Mouse (Mus musculus): ENCODE data around the gene Il20. TPM values are rescaled to one million over a fixed set of nuclear protein-coding genes. Genes with fewer than 3 reads are reported as not detected.

Il20 gene
- polyA plus RNA-seq, 2 experiments, result not detected

DNA sequence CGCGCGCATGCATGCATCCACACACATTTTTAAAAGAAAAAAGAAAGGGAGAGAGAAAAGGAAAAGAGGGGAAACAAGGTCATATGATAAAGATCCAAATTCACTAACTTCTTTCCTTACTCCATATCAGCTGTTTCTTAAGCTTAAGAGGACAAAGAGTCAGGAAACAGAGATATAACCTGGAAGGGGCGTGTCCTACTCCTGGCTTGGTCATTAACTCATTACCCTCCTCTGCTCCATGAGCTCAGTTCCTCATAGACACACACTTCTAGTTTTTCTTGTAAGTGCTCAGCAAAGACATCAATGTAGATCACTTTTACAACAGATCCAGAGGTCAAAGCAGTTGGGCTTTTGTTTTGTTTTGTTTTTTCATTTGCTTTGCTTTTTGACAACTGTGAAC is 25.9 kb upstream of the Il20 start:
- DNase-seq (ENCODE audit: low read depth in 3 of 3, low spot score in 3 of 3), result no peak

DNA sequence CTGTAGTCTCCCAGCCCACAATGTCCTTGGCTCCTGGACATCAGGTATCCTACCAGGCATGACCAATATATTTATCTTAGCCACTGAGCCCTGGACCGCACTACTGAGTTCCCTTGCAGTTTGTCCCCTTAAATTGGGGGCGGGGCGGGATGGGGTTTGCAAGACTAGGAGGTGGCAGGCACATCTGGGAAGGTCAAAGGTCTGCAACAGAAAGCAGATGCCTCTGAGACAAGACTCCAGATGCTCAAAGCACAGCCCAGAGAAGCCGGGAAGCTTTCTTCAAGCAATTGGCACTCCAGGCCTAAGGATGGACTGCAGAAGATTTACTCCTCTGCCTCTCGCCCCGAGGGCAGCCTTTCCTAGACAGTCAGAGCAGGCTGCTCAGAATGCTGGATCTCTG is 25.1 kb upstream of the Il20 start:
- H3K9ac ChIP-seq (replicated peaks), result no peak overlapping the region
- H3K4me1 ChIP-seq (replicated peaks; ENCODE audit: control insufficient read depth in 2 of 2, insufficient read depth in 2 of 2, low read length in 1 of 2), result no peaks in the 10 kb centered on the region
- no peak overlapping the region for H3K4me3 ChIP-seq (ENCODE audit: insufficient read depth in 1 of 2, low read depth in 2 of 2, low read length in 2 of 2)
- TF ChIP-seq CTCF (IDR thresholded peaks at IDR 0.05; ENCODE audit: low read depth) (no peak), EP300 (IDR thresholded peaks at IDR 0.05; ENCODE audit: low read depth) (no peak)
- H3K9me3 ChIP-seq (ENCODE audit: control insufficient read depth, low read length), result no peaks in the 10 kb centered on the region
- WGBS (ENCODE audit: insufficient replicate concordance), result 63% methylated on average over 6 of the region's 6 CpGs
- no peak overlapping the region for H3K4me2 ChIP-seq (ENCODE audit: low read depth)
- H3K27ac ChIP-seq, result no peak overlapping the region
- ATAC-seq (ENCODE audit: insufficient read depth), result no peak
- H3K36me3 ChIP-seq (replicated peaks; ENCODE audit: control insufficient read depth, insufficient read depth, low read depth), result no peaks in the 10 kb centered on the region
- DNase-seq (ENCODE audit: low read depth in 3 of 3, low spot score in 3 of 3), result no peak
- no peaks in the 10 kb centered on the region for H3K27me3 ChIP-seq (ENCODE audit: control insufficient read depth, insufficient read depth, low read length)

More for the DNA sequence above, 25.9 kb upstream of the Il20 start:
- Histone ChIP-seq H3K9me3 (ENCODE audit: control insufficient read depth, low read length) (no peaks in the 10 kb centered on the region), H3K27me3 (ENCODE audit: control insufficient read depth, insufficient read depth, low read length) (no peaks in the 10 kb centered on the region), H3K4me2 (ENCODE audit: low read depth) (no peak overlapping the region), H3K4me1 (replicated peaks; ENCODE audit: control insufficient read depth in 2 of 2, insufficient read depth in 2 of 2, low read length in 1 of 2) (no peaks in the 10 kb centered on the region), H3K9ac (replicated peaks) (no peak overlapping the region), H3K27ac (no peak overlapping the region), H3K4me3 (ENCODE audit: insufficient read depth in 1 of 2, low read depth in 2 of 2, low read length in 2 of 2) (no peak overlapping the region), H3K36me3 (replicated peaks; ENCODE audit: control insufficient read depth, insufficient read depth, low read depth) (no peaks in the 10 kb centered on the region)
- WGBS (ENCODE audit: insufficient replicate concordance), result 86% methylated on average over 4 of the region's 4 CpGs
- ATAC-seq (ENCODE audit: insufficient read depth), result no peak
- no peak for TF ChIP-seq CTCF (IDR thresholded peaks at IDR 0.05; ENCODE audit: low read depth)

- Histone ChIP-seq H3K27ac (no peak overlapping the region), H3K27me3 (ENCODE audit: control insufficient read depth, insufficient read depth, low read length) (no peaks in the 10 kb centered on the region), H3K36me3 (replicated peaks; ENCODE audit: control insufficient read depth, insufficient read depth, low read depth) (no peaks in the 10 kb centered on the region), H3K4me3 (ENCODE audit: insufficient read depth in 1 of 2, low read depth in 2 of 2, low read length in 2 of 2) (no peak overlapping the region), H3K9ac (replicated peaks) (no peak overlapping the region), H3K4me1 (replicated peaks; ENCODE audit: control insufficient read depth in 2 of 2, insufficient read depth in 2 of 2, low read length in 1 of 2) (no peaks in the 10 kb centered on the region), H3K9me3 (ENCODE audit: control insufficient read depth, low read length) (no peaks in the 10 kb centered on the region), H3K4me2 (ENCODE audit: low read depth) (no peak overlapping the region)
- DNase-seq (ENCODE audit: low read depth in 3 of 3, low spot score in 3 of 3) (no peak), ATAC-seq (ENCODE audit: insufficient read depth) (no peak)
- TF ChIP-seq CTCF (IDR thresholded peaks at IDR 0.05; ENCODE audit: low read depth) (peak; percentile 34), EP300 (IDR thresholded peaks at IDR 0.05; ENCODE audit: low read depth) (no peak)
Measured at GRCm38 (mm10) chr1:130926484-130926883, 15.2 kb upstream of the Il20 start.

GRCm38 (mm10) chr1:130918323-130918980 is 7.2 kb upstream of the Il20 start:
- no peaks in the 10 kb centered on the region for H3K4me1 ChIP-seq (replicated peaks; ENCODE audit: control insufficient read depth in 2 of 2, insufficient read depth in 2 of 2, low read length in 1 of 2)
- H3K27me3 ChIP-seq (ENCODE audit: control insufficient read depth, insufficient read depth, low read length), result no peaks in the 10 kb centered on the region
- DNase-seq (ENCODE audit: low read depth in 3 of 3, low spot score in 3 of 3) (no peak), ATAC-seq (ENCODE audit: insufficient read depth) (no peak)
- no peaks in the 10 kb centered on the region for H3K9me3 ChIP-seq (ENCODE audit: control insufficient read depth, low read length)
- no peaks in the 10 kb centered on the region for H3K36me3 ChIP-seq (replicated peaks; ENCODE audit: control insufficient read depth, insufficient read depth, low read depth)
- TF ChIP-seq CTCF (IDR thresholded peaks at IDR 0.05; ENCODE audit: low read depth), result no peak
- TF ChIP-seq EP300 (IDR thresholded peaks at IDR 0.05; ENCODE audit: low read depth), result no peak
- H3K27ac ChIP-seq, result no peak overlapping the region
- H3K4me2 ChIP-seq (ENCODE audit: low read depth), result no peak overlapping the region
- H3K4me3 ChIP-seq (ENCODE audit: insufficient read depth in 1 of 2, low read depth in 2 of 2, low read length in 2 of 2), result no peak overlapping the region
- H3K9ac ChIP-seq (replicated peaks), result no peak overlapping the region
- 15% methylated on average over 1 of the region's 1 CpGs for WGBS (ENCODE audit: insufficient replicate concordance)

- no peak for ATAC-seq (ENCODE audit: insufficient read depth)
- no peak for DNase-seq (ENCODE audit: low read depth in 3 of 3, low spot score in 3 of 3)
- Histone ChIP-seq H3K36me3 (replicated peaks; ENCODE audit: control insufficient read depth, insufficient read depth, low read depth) (no peaks in the 10 kb centered on the region), H3K4me1 (replicated peaks; ENCODE audit: control insufficient read depth in 2 of 2, insufficient read depth in 2 of 2, low read length in 1 of 2) (no peaks in the 10 kb centered on the region), H3K4me2 (ENCODE audit: low read depth) (no peak overlapping the region), H3K27ac (no peak overlapping the region), H3K27me3 (ENCODE audit: control insufficient read depth, insufficient read depth, low read length) (no peaks in the 10 kb centered on the region), H3K4me3 (ENCODE audit: insufficient read depth in 1 of 2, low read depth in 2 of 2, low read length in 2 of 2) (no peak overlapping the region), H3K9me3 (ENCODE audit: control insufficient read depth, low read length) (no peaks in the 10 kb centered on the region), H3K9ac (replicated peaks) (no peak overlapping the region)
- TF ChIP-seq CTCF (IDR thresholded peaks at IDR 0.05; ENCODE audit: low read depth), result no peak
- no peak for TF ChIP-seq EP300 (IDR thresholded peaks at IDR 0.05; ENCODE audit: low read depth)
- WGBS (ENCODE audit: insufficient replicate concordance), result 56% methylated on average over 7 of the region's 7 CpGs
Measured at GRCm38 (mm10) chr1:130902505-130902904, 8.7 kb downstream of the Il20 start.

Measured in liver, embryonic 14.5 days (tissue).